Mouse (Mus musculus): ENCODE results near the gene Rab31. TPM values are rescaled to one million over a fixed set of nuclear protein-coding genes. Genes with fewer than 3 reads are reported as not detected.

Gene Rab31
- total RNA-seq, 2 experiments from 2014 or later, result 13.6 to 15.6 TPM

- no peak for ATAC-seq (replicated peaks; ENCODE audit: low FRiP score, poor library complexity, severe bottlenecking)
Measured at GRCm38 (mm10) chr17:65712861-65713535, 59.6 kb downstream of the Rab31 start.

GRCm38 (mm10) chr17:65711779-65712178 is 60.8 kb downstream of the Rab31 start:
- no peak for ATAC-seq (replicated peaks; ENCODE audit: low FRiP score, poor library complexity, severe bottlenecking)

- ATAC-seq (replicated peaks; ENCODE audit: low FRiP score, poor library complexity, severe bottlenecking), result no peak
Measured at GRCm38 (mm10) chr17:65710576-65710975, 62.0 kb downstream of the Rab31 start.

- ATAC-seq (replicated peaks; ENCODE audit: low FRiP score, poor library complexity, severe bottlenecking), result no peak
Measured at GRCm38 (mm10) chr17:65706220-65706619, 66.3 kb downstream of the Rab31 start.

- no peak for ATAC-seq (replicated peaks; ENCODE audit: low FRiP score, poor library complexity, severe bottlenecking)
Measured at GRCm38 (mm10) chr17:65703527-65704391, 68.8 kb downstream of the Rab31 start.

- no peak for ATAC-seq (replicated peaks; ENCODE audit: low FRiP score, poor library complexity, severe bottlenecking)
Measured at GRCm38 (mm10) chr17:65701797-65702566, 70.6 kb downstream of the Rab31 start.

GRCm38 (mm10) chr17:65701356-65701755 is 71.2 kb downstream of the Rab31 start:
- no peak for ATAC-seq (replicated peaks; ENCODE audit: low FRiP score, poor library complexity, severe bottlenecking)

GRCm38 (mm10) chr17:65700060-65700459 is 72.5 kb downstream of the Rab31 start:
- ATAC-seq (replicated peaks; ENCODE audit: low FRiP score, poor library complexity, severe bottlenecking), result no peak

GRCm38 (mm10) chr17:65697791-65698463 is 74.6 kb downstream of the Rab31 start:
- no peak for ATAC-seq (replicated peaks; ENCODE audit: low FRiP score, poor library complexity, severe bottlenecking)

- no peak for ATAC-seq (replicated peaks; ENCODE audit: low FRiP score, poor library complexity, severe bottlenecking)
Measured at GRCm38 (mm10) chr17:65696939-65697338, 75.6 kb downstream of the Rab31 start.

GRCm38 (mm10) chr17:65692276-65692675 is 80.3 kb downstream of the Rab31 start:
- ATAC-seq (replicated peaks; ENCODE audit: low FRiP score, poor library complexity, severe bottlenecking), result no peak

GRCm38 (mm10) chr17:65683731-65684130 is 88.8 kb downstream of the Rab31 start:
- ATAC-seq (replicated peaks; ENCODE audit: low FRiP score, poor library complexity, severe bottlenecking), result no peak

GRCm38 (mm10) chr17:65683316-65683715 is 89.2 kb downstream of the Rab31 start:
- no peak for ATAC-seq (replicated peaks; ENCODE audit: low FRiP score, poor library complexity, severe bottlenecking)

- ATAC-seq (replicated peaks; ENCODE audit: low FRiP score, poor library complexity, severe bottlenecking), result no peak
Measured at GRCm38 (mm10) chr17:65682071-65682680, 90.4 kb downstream of the Rab31 start.

- ATAC-seq (replicated peaks; ENCODE audit: low FRiP score, poor library complexity, severe bottlenecking), result no peak
Measured at GRCm38 (mm10) chr17:65681516-65681915, 91.0 kb downstream of the Rab31 start.

- ATAC-seq (replicated peaks; ENCODE audit: low FRiP score, poor library complexity, severe bottlenecking), result no peak
Measured at GRCm38 (mm10) chr17:65680801-65681412, 91.6 kb downstream of the Rab31 start.

- no peak for ATAC-seq (replicated peaks; ENCODE audit: low FRiP score, poor library complexity, severe bottlenecking)
Measured at GRCm38 (mm10) chr17:65679806-65680446, 92.6 kb downstream of the Rab31 start.

- peak; percentile 66 for ATAC-seq (replicated peaks; ENCODE audit: low FRiP score, poor library complexity, severe bottlenecking)
Measured at GRCm38 (mm10) chr17:65677742-65678141, 94.8 kb downstream of the Rab31 start.

- no peak for ATAC-seq (replicated peaks; ENCODE audit: low FRiP score, poor library complexity, severe bottlenecking)
Measured at GRCm38 (mm10) chr17:65676536-65676935, 96.0 kb downstream of the Rab31 start.

All from erythroblast, adult 5-6 weeks (primary cell).